Mouse (Mus musculus) c-Kit-positive CD71-positive TER-119-negative erythroid progenitor cells, embryonic 14.5 days (primary cell): ENCODE data around the gene Vmn2r10.
"Not testable (repeated sequence)": the region's sequence is repeated elsewhere in the genome, so short reads cannot be mapped to it uniquely, and the experiment has no call there.

Experiments
- DNase-seq: peaks from one replicate; pipeline ENCODE4 v3.0.0-alpha.2; 2013; ENCODE audit warnings: low read depth

The Vmn2r10 gene

GRCm38 (mm10) chr5:109006427-109006826 lies at the start of gene Vmn2r10:
Gene Vmn2r10, minus strand, starts transcription at chr5:109006527.
- DNase-seq = not testable (repeated sequence)

- no peak for DNase-seq
Measured at GRCm38 (mm10) chr5:109055286-109055685, 49.0 kb upstream of the Vmn2r10 start.

- no peak for DNase-seq
Measured at GRCm38 (mm10) chr5:109032591-109032990, 26.3 kb upstream of the Vmn2r10 start.

- no peak for DNase-seq
Measured at GRCm38 (mm10) chr5:108988924-108989323, 17.4 kb downstream of the Vmn2r10 start.
